Comparison of ENCODE assay signal across 8 mouse cellular contexts in the genomic region with DNA sequence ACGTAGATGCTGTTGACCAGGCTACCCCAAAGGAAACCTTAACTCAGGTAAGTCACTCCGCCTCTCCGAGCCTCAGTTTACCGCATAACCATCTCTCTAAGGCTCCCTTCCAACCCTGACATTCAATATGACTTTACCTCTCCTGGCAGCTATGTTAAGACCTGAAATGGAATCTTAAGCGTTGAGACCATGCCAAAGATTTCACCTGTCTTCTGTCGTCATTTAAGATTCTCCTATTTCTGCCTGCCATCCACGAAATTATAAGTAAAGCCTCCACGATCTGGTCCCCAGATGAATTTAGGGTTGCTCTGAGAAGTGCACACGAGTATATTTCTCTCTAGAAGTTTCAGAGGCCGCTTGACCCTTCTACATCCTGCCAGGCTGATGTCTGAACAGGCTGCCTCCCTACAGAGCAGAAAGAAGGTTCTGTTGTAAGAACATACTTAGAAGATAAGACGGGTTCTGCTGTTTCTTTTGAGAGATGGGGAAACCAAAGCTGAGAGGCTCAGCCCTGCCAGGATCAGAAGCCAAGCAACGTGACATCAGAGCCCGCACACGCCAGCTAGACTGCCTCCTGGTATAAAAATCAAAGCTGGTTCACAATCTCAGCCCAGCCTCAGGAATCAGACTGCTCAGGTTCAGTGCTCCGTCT. TPM values are rescaled to one million over a fixed set of nuclear protein-coding genes. Genes with fewer than 3 reads are reported as not detected.
DNase-seq lines count a peak whose midpoint lies in the region; ATAC-seq and TF ChIP-seq lines count a peak whose summit lies in the region.

No protein-coding gene starts in this region.

- TF ChIP-seq CTCF in bone marrow macrophage, adult 2 months (IDR thresholded peaks at IDR 0.05; ENCODE audit: low read depth, low read length), result no peak

- peaks cover 3% of the 10 kb centered on the region; the same call in 1 of the 2 replicates for H3K27me3 ChIP-seq in kidney, embryonic 15.5 days
- H3K27me3 ChIP-seq in forebrain, embryonic 11.5 days (ENCODE audit: control insufficient read depth, insufficient read depth, low read length), result no peaks in the 10 kb centered on the region
- no peaks in the 10 kb centered on the region for H3K27me3 ChIP-seq in limb, embryonic 14.5 days (ENCODE audit: control insufficient read depth, insufficient read depth, low read length)
- no peaks in the 10 kb centered on the region for H3K27me3 ChIP-seq in stomach, embryonic 14.5 days (ENCODE audit: control insufficient read depth, insufficient read depth, low read length)

- peak overlapping the region; percentile 94 for H3K4me2 ChIP-seq in kidney, embryonic 15.5 days
- H3K4me2 ChIP-seq in forebrain, embryonic 11.5 days (ENCODE audit: low read depth, low read length, severe bottlenecking), result peak overlapping the region; percentile 84
- H3K4me2 ChIP-seq in limb, embryonic 14.5 days (replicated peaks; ENCODE audit: low read depth, low read length, severe bottlenecking), result peak overlapping the region; percentile 82
- H3K4me2 ChIP-seq in stomach, embryonic 14.5 days (replicated peaks; ENCODE audit: low read depth, low read length), result peak overlapping the region; percentile 36

- H3K4me3 ChIP-seq in kidney, embryonic 15.5 days (replicated peaks), result peak overlapping the region; percentile 91
- peak overlapping the region; percentile 81 for H3K4me3 ChIP-seq in bone marrow macrophage, adult 2 months (ENCODE audit: insufficient read depth, low read length)
- peak overlapping the region; percentile 97 for H3K4me3 ChIP-seq in forebrain, embryonic 11.5 days (ENCODE audit: low read depth, low read length)
- H3K4me3 ChIP-seq in limb, embryonic 14.5 days (replicated peaks; ENCODE audit: low read length), result peak overlapping the region; percentile 93
- peak overlapping the region; percentile 89 for H3K4me3 ChIP-seq in stomach, embryonic 14.5 days (ENCODE audit: low read depth, low read length)

- H3K36me3 ChIP-seq in kidney, embryonic 15.5 days, result no peaks in the 10 kb centered on the region
- H3K36me3 ChIP-seq in forebrain, embryonic 11.5 days (ENCODE audit: control insufficient read depth, insufficient read depth, low read length), result no peaks in the 10 kb centered on the region
- no peaks in the 10 kb centered on the region for H3K36me3 ChIP-seq in limb, embryonic 14.5 days (ENCODE audit: control insufficient read depth, insufficient read depth, low read length)
- H3K36me3 ChIP-seq in stomach, embryonic 14.5 days (ENCODE audit: control insufficient read depth, insufficient read depth, low read length), result no peaks in the 10 kb centered on the region

- ATAC-seq in kidney, embryonic 15.5 days (replicated peaks; ENCODE audit: low FRiP score), result no peak
- no peak for ATAC-seq in forebrain, embryonic 11.5 days (replicated peaks; ENCODE audit: low FRiP score)
- ATAC-seq in limb, embryonic 14.5 days (ENCODE audit: low FRiP score, low read depth), result no peak
- ATAC-seq in stomach, embryonic 14.5 days (ENCODE audit: insufficient number of reproducible peaks, insufficient read depth, low FRiP score, low read depth), result no peak

- no peak for TF ChIP-seq POLR2A in bone marrow macrophage, adult 2 months (IDR thresholded peaks at IDR 0.05; ENCODE audit: borderline replicate concordance, low read depth, low read length)
- TF ChIP-seq POLR2A in limb, embryonic 14.5 days (IDR thresholded peaks at IDR 0.05; ENCODE audit: borderline replicate concordance, extremely low read depth, insufficient read depth, insufficient read length), result no peak

- 13% methylated on average over 15 of the region's 15 CpGs for WGBS in kidney, embryonic 15.5 days
- WGBS in forebrain, embryonic 11.5 days, result 5% methylated on average over 15 of the region's 15 CpGs
- 8% methylated on average over 15 of the region's 15 CpGs for WGBS in limb, embryonic 14.5 days
- WGBS in stomach, embryonic 14.5 days, result 17% methylated on average over 15 of the region's 15 CpGs

- no peak overlapping the region for H3K27ac ChIP-seq in kidney, embryonic 15.5 days
- H3K27ac ChIP-seq in bone marrow macrophage, adult 2 months (ENCODE audit: insufficient read depth, low read depth, low read length), result no peak overlapping the region
- no peak overlapping the region for H3K27ac ChIP-seq in forebrain, embryonic 11.5 days (ENCODE audit: low read depth, low read length)
- no peak overlapping the region for H3K27ac ChIP-seq in limb, embryonic 14.5 days (replicated peaks; ENCODE audit: low read depth, low read length)
- H3K27ac ChIP-seq in stomach, embryonic 14.5 days (ENCODE audit: low read length), result no peak overlapping the region

- H3K4me1 ChIP-seq in kidney, embryonic 15.5 days, result peaks cover 11% of the 10 kb centered on the region
- H3K4me1 ChIP-seq in bone marrow macrophage, adult 2 months (ENCODE audit: control insufficient read depth, insufficient read depth, low read length), result peaks cover 12% of the 10 kb centered on the region
- peaks cover 6% of the 10 kb centered on the region; the same call in 1 of the 2 replicates for H3K4me1 ChIP-seq in forebrain, embryonic 11.5 days (replicated peaks; ENCODE audit: control insufficient read depth, insufficient read depth, low read length)
- peaks cover 6% of the 10 kb centered on the region; the same call in 1 of the 2 replicates for H3K4me1 ChIP-seq in limb, embryonic 14.5 days (ENCODE audit: control insufficient read depth, insufficient read depth, low read length)
- H3K4me1 ChIP-seq in stomach, embryonic 14.5 days (ENCODE audit: control insufficient read depth, insufficient read depth, low read length), result peaks cover 3% of the 10 kb centered on the region; the same call in 1 of the 2 replicates

- H3K9ac ChIP-seq in kidney, embryonic 15.5 days, result no peak overlapping the region
- peak overlapping the region; percentile 8; the same call in 1 of the 2 replicates for H3K9ac ChIP-seq in forebrain, embryonic 11.5 days (ENCODE audit: low read length)
- H3K9ac ChIP-seq in limb, embryonic 14.5 days (ENCODE audit: low read depth, low read length, severe bottlenecking), result no peak overlapping the region
- no peak overlapping the region; the same call in 1 of the 2 replicates for H3K9ac ChIP-seq in stomach, embryonic 14.5 days (replicated peaks; ENCODE audit: low read depth, low read length)

- no peak for DNase-seq in kidney, postnatal 10 days
- DNase-seq in forebrain, embryonic 11.5 days (ENCODE audit: low spot score), result peak; percentile 49
- DNase-seq in limb, embryonic 14.5 days (ENCODE audit: low spot score), result peak; percentile 27
- DNase-seq in ovary, postnatal 36 days (ENCODE audit: low spot score), result no peak
- DNase-seq in thymus, postnatal 36 days, result no peak

- no peaks in the 10 kb centered on the region for H3K9me3 ChIP-seq in kidney, embryonic 15.5 days (replicated peaks)
- H3K9me3 ChIP-seq in forebrain, embryonic 11.5 days (ENCODE audit: control insufficient read depth, low read length), result no peaks in the 10 kb centered on the region
- H3K9me3 ChIP-seq in limb, embryonic 14.5 days (ENCODE audit: control insufficient read depth, low read length), result no peaks in the 10 kb centered on the region
- H3K9me3 ChIP-seq in stomach, embryonic 14.5 days (ENCODE audit: control insufficient read depth, low read depth, low read length), result no peaks in the 10 kb centered on the region

RNA-seq across cellular contexts. Expression of gene Gm10300, which starts 24.8 kb away (rescaled TPM):
- polyA plus RNA-seq in kidney, embryonic 15.5 days (2015; fragmentation: Nextera tagmentation; extraction: Ambion mirVana), result 0.09 TPM in 2 replicates
- polyA plus RNA-seq in bone marrow macrophage, adult 2 months (2012; ENCODE audit: insufficient read depth, insufficient read length, missing spikeins), result 0.24 TPM in 1 of 2 replicates, not detected in the other
- not detected in 2 replicates for polyA plus RNA-seq in forebrain, embryonic 11.5 days (2014; fragmentation: Nextera tagmentation; extraction: Ambion mirVana)
- polyA plus RNA-seq in limb, embryonic 14.5 days (2012; rRNA removed), result 0.08 and 0.12 TPM in 2 replicates
- polyA plus RNA-seq in limb, embryonic 14.5 days (2014; fragmentation: Nextera tagmentation; extraction: Ambion mirVana), result 0.08 TPM in 1 of 2 replicates, not detected in the other
- 0.14 and 0.27 TPM in 2 replicates for polyA plus RNA-seq in stomach, embryonic 14.5 days (2014; fragmentation: Nextera tagmentation; extraction: Ambion mirVana)

RNA-seq across cellular contexts. Expression of gene Epb41, which starts 25.4 kb away (rescaled TPM):
- polyA plus RNA-seq in kidney, embryonic 15.5 days (2015; fragmentation: Nextera tagmentation; extraction: Ambion mirVana), result 65.1 and 67.1 TPM in 2 replicates
- 79.8 and 84.7 TPM in 2 replicates for polyA plus RNA-seq in bone marrow macrophage, adult 2 months (2012; ENCODE audit: insufficient read depth, insufficient read length, missing spikeins)
- 135 and 145 TPM in 2 replicates for polyA plus RNA-seq in forebrain, embryonic 11.5 days (2014; fragmentation: Nextera tagmentation; extraction: Ambion mirVana)
- 60.6 and 61.3 TPM in 2 replicates for polyA plus RNA-seq in limb, embryonic 14.5 days (2012; rRNA removed)
- 76.0 and 76.4 TPM in 2 replicates for polyA plus RNA-seq in limb, embryonic 14.5 days (2014; fragmentation: Nextera tagmentation; extraction: Ambion mirVana)
- 55.0 and 57.3 TPM in 2 replicates for polyA plus RNA-seq in stomach, embryonic 14.5 days (2014; fragmentation: Nextera tagmentation; extraction: Ambion mirVana)

Comparison
In these comparisons a context has a peak if more than half of its experiments do, and no peak if none do; other contexts are left out.
1. H3K4me2 ChIP-seq: peak in every context shown above with its lines; median percentile 94 in kidney, embryonic 15.5 days; 84 in forebrain, embryonic 11.5 days; 82 in limb, embryonic 14.5 days; 36 in stomach, embryonic 14.5 days.
2. DNase-seq: peak in forebrain, embryonic 11.5 days (single experiment) and limb, embryonic 14.5 days (single experiment); none in kidney, postnatal 10 days (single experiment), ovary, postnatal 36 days (single experiment) and thymus, postnatal 36 days (0 of 2).
3. Peak in every context shown above with its lines, with median percentiles within 50 percentile points of each other: H3K4me3 ChIP-seq.